ENCODE assay signal across 8 mouse cellular contexts in genomic region chr16:59547887-59548581, GRCm38 (mm10). TPM values are rescaled to one million over a fixed set of nuclear protein-coding genes. Genes with fewer than 3 reads are reported as not detected.
DNase-seq lines count a peak whose midpoint lies in the region; ATAC-seq and TF ChIP-seq lines count a peak whose summit lies in the region.

No protein-coding gene starts in this region.

- no peak overlapping the region for H3K4me3 ChIP-seq in kidney, embryonic 14.5 days (ENCODE audit: low read length)
- H3K4me3 ChIP-seq in heart, embryonic 12.5 days = no peak overlapping the region
- H3K4me3 ChIP-seq in lung, embryonic 14.5 days (ENCODE audit: low read depth, low read length) = no peak overlapping the region

- H3K4me2 ChIP-seq in kidney, embryonic 14.5 days (replicated peaks; ENCODE audit: low read depth, low read length) = no peak overlapping the region
- H3K4me2 ChIP-seq in heart, embryonic 12.5 days = peak overlapping the region; percentile 22; the same call in 1 of the 2 replicates
- H3K4me2 ChIP-seq in lung, embryonic 14.5 days = no peak overlapping the region

- H3K27me3 ChIP-seq in kidney, embryonic 14.5 days (ENCODE audit: control insufficient read depth, insufficient read depth, low read length) = no peaks in the 10 kb centered on the region
- no peaks in the 10 kb centered on the region for H3K27me3 ChIP-seq in heart, embryonic 12.5 days (replicated peaks)
- H3K27me3 ChIP-seq in lung, embryonic 14.5 days (ENCODE audit: insufficient read depth, low read length) = no peaks in the 10 kb centered on the region

- no peak for TF ChIP-seq CTCF in lung, embryonic 14.5 days (IDR thresholded peaks at IDR 0.05; ENCODE audit: low read depth)

- ATAC-seq in kidney, embryonic 14.5 days (ENCODE audit: low FRiP score, low TSS enrichment) = no peak
- ATAC-seq in heart, embryonic 12.5 days (ENCODE audit: insufficient number of reproducible peaks, low FRiP score) = no peak
- peak; percentile 51 for ATAC-seq in lung, embryonic 14.5 days (ENCODE audit: insufficient read depth)

- H3K9me3 ChIP-seq in kidney, embryonic 14.5 days (ENCODE audit: control insufficient read depth, low read length) = no peaks in the 10 kb centered on the region
- no peaks in the 10 kb centered on the region for H3K9me3 ChIP-seq in heart, embryonic 12.5 days (replicated peaks)
- H3K9me3 ChIP-seq in lung, embryonic 14.5 days (ENCODE audit: low read depth, low read length) = no peaks in the 10 kb centered on the region

- 67% methylated on average over 14 of the region's 14 CpGs for WGBS in kidney, embryonic 14.5 days
- WGBS in heart, embryonic 12.5 days = 48% methylated on average over 14 of the region's 14 CpGs
- 45% methylated on average over 14 of the region's 14 CpGs for WGBS in lung, embryonic 14.5 days

- H3K4me1 ChIP-seq in kidney, embryonic 14.5 days (ENCODE audit: control insufficient read depth, insufficient read depth, low read length) = peaks cover 8% of the 10 kb centered on the region; the same call in 1 of the 2 replicates
- H3K4me1 ChIP-seq in heart, embryonic 12.5 days (replicated peaks) = peaks cover 23% of the 10 kb centered on the region
- H3K4me1 ChIP-seq in lung, embryonic 14.5 days (ENCODE audit: insufficient read depth) = peaks cover 11% of the 10 kb centered on the region

- peak; percentile 64 for DNase-seq in kidney, adult 11 months
- peak; percentile 86 to 87 for DNase-seq in cerebellum, postnatal 10 days
- peak; percentile 84 for DNase-seq in kidney, postnatal 10 days
- peak; percentile 88 for DNase-seq in lung, embryonic 14.5 days
- peak; percentile 24 for DNase-seq in right cerebral cortex, postnatal 25 days
- DNase-seq in embryo, embryonic 10 days (ENCODE audit: low spot score) = no peak

- H3K27ac ChIP-seq in kidney, embryonic 14.5 days (ENCODE audit: low read depth, low read length) = no peak overlapping the region
- peak overlapping the region; percentile 56 for H3K27ac ChIP-seq in heart, embryonic 12.5 days (ENCODE audit: poor library complexity, severe bottlenecking)
- H3K27ac ChIP-seq in lung, embryonic 14.5 days (ENCODE audit: low read depth) = peak overlapping the region; percentile 63

- no peak overlapping the region for H3K9ac ChIP-seq in kidney, embryonic 14.5 days (ENCODE audit: low read depth, low read length)
- H3K9ac ChIP-seq in heart, embryonic 12.5 days = 0 out of 2 replicates have a peak overlapping the region, but pooled peaks have one; percentile 30
- H3K9ac ChIP-seq in lung, embryonic 14.5 days = no peak overlapping the region

- H3K36me3 ChIP-seq in kidney, embryonic 14.5 days (ENCODE audit: control insufficient read depth, insufficient read depth, low read length) = no peaks in the 10 kb centered on the region
- peaks cover 18% of the 10 kb centered on the region; the same call in 1 of the 2 replicates for H3K36me3 ChIP-seq in heart, embryonic 12.5 days
- no peaks in the 10 kb centered on the region for H3K36me3 ChIP-seq in lung, embryonic 14.5 days (ENCODE audit: insufficient read depth)

RNA-seq across cellular contexts. Expression of gene Crybg3, which starts 52.7 kb away (rescaled TPM):
- 11.8 and 12.7 TPM in 2 replicates for polyA plus RNA-seq in kidney, embryonic 14.5 days (2014; fragmentation: Nextera tagmentation; extraction: Ambion mirVana)
- 18.9 and 22.3 TPM in 2 replicates for polyA plus RNA-seq in heart, embryonic 12.5 days (2016; fragmentation: Nextera tagmentation; extraction: Ambion mirVana)
- 9.7 and 10.6 TPM in 2 replicates for polyA plus RNA-seq in lung, embryonic 14.5 days (2014; fragmentation: Nextera tagmentation; extraction: Ambion mirVana)
